Mouse (Mus musculus): ENCODE results near the gene Dnajc16.
A peak's percentile ranks its signal among the peaks of the same experiment; 100 is the strongest.

Dnajc16 gene

GRCm38 (mm10) chr4:141762102-141762598 is 28.6 kb downstream of the Dnajc16 start:
- no peak for DNase-seq (ENCODE audit: low spot score)

- no peak for DNase-seq (ENCODE audit: low spot score)
Observed at GRCm38 (mm10) chr4:141760942-141761341, 29.8 kb downstream of the Dnajc16 start.

- DNase-seq (ENCODE audit: low spot score), result no peak
Observed at GRCm38 (mm10) chr4:141758874-141759542, 31.7 kb downstream of the Dnajc16 start.

GRCm38 (mm10) chr4:141757124-141757523 is 33.6 kb downstream of the Dnajc16 start:
- no peak for DNase-seq (ENCODE audit: low spot score)

- DNase-seq (ENCODE audit: low spot score), result no peak
Observed at GRCm38 (mm10) chr4:141755375-141755930, 35.3 kb downstream of the Dnajc16 start.

GRCm38 (mm10) chr4:141752076-141752421 is 38.7 kb downstream of the Dnajc16 start:
- DNase-seq (ENCODE audit: low spot score), result peak; percentile 60

- DNase-seq (ENCODE audit: low spot score), result no peak
Observed at GRCm38 (mm10) chr4:141751419-141752075, 39.2 kb downstream of the Dnajc16 start.

GRCm38 (mm10) chr4:141750826-141751225 is 39.9 kb downstream of the Dnajc16 start:
- no peak for DNase-seq (ENCODE audit: low spot score)

GRCm38 (mm10) chr4:141749557-141749956 is 41.2 kb downstream of the Dnajc16 start:
- no peak for DNase-seq (ENCODE audit: low spot score)

GRCm38 (mm10) chr4:141746578-141747346 is 44.0 kb downstream of the Dnajc16 start, which contains the start of gene Agmat:
Agmat (plus strand) TSS chr4:141746672.
- no peak for DNase-seq (ENCODE audit: low spot score)

GRCm38 (mm10) chr4:141742381-141742780 is 48.4 kb downstream of the Dnajc16 start:
- DNase-seq (ENCODE audit: low spot score), result no peak

GRCm38 (mm10) chr4:141741856-141742255 is 48.9 kb downstream of the Dnajc16 start:
- no peak for DNase-seq (ENCODE audit: low spot score)

- no peak for DNase-seq (ENCODE audit: low spot score)
Observed at GRCm38 (mm10) chr4:141738015-141738414, 52.7 kb downstream of the Dnajc16 start.

- DNase-seq (ENCODE audit: low spot score), result no peak
Observed at GRCm38 (mm10) chr4:141736856-141737255, 53.9 kb downstream of the Dnajc16 start.

GRCm38 (mm10) chr4:141735206-141735560 is 55.5 kb downstream of the Dnajc16 start:
- DNase-seq (ENCODE audit: low spot score), result no peak

- peak; percentile 99 for DNase-seq (ENCODE audit: low spot score)
Observed at GRCm38 (mm10) chr4:141734446-141735205, 56.1 kb downstream of the Dnajc16 start.

GRCm38 (mm10) chr4:141731766-141732165 is 59.0 kb downstream of the Dnajc16 start:
- no peak for DNase-seq (ENCODE audit: low spot score)

- no peak for DNase-seq (ENCODE audit: low spot score)
Observed at GRCm38 (mm10) chr4:141730401-141730800, 60.3 kb downstream of the Dnajc16 start.

GRCm38 (mm10) chr4:141729266-141729665 is 61.5 kb downstream of the Dnajc16 start:
- no peak for DNase-seq (ENCODE audit: low spot score)

GRCm38 (mm10) chr4:141725738-141726137 is 65.0 kb downstream of the Dnajc16 start:
- DNase-seq (ENCODE audit: low spot score), result no peak

- DNase-seq (ENCODE audit: low spot score), result no peak
Observed at GRCm38 (mm10) chr4:141725277-141725676, 65.5 kb downstream of the Dnajc16 start.

- no peak for DNase-seq (ENCODE audit: low spot score)
Observed at GRCm38 (mm10) chr4:141724594-141724993, 66.1 kb downstream of the Dnajc16 start.

Measured in embryo, embryonic 10 days (tissue).